Mouse (Mus musculus): ENCODE measurements at regions not wholly inside any gene's neighbourhood (a gene's known extent, or its start where the extent isn't known, plus 50 kb on each side); places are given as distances from the start of the nearest gene placed in this dataset.
A peak's percentile ranks its signal among the peaks of the same experiment; 100 is the strongest.

DNA sequence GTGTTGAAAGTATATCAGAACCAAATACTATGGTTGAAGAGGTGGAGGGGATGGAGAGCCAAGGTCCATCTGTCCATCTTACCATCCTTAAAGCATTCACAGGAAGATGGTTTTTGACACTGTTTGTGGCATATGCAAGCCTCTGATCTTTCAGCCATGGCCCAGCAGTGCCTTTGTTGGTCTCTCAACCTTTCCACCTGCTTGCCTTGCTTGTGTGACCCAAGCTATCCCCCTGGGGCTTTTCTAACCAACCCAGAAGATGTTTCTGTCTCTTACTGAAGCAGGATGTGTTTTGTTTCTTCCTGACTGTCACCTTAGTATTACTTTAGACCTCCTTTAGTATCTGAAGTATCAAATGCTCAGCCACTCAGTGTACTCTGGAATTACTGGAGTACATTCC is 107.8 kb upstream of the Prdm1 start:
- Histone ChIP-seq H3K27me3 (no peaks in the 10 kb centered on the region), H3K27ac (replicated peaks) (no peak overlapping the region), H3K4me3 (replicated peaks) (no peak overlapping the region), H3K36me3 (no peaks in the 10 kb centered on the region), H3K9me3 (replicated peaks) (no peaks in the 10 kb centered on the region), H3K9ac (no peak overlapping the region), H3K4me2 (replicated peaks) (no peak overlapping the region), H3K4me1 (no peaks in the 10 kb centered on the region)
- no peak for ATAC-seq (ENCODE audit: insufficient number of reproducible peaks, low FRiP score, low TSS enrichment, low read depth)

DNA sequence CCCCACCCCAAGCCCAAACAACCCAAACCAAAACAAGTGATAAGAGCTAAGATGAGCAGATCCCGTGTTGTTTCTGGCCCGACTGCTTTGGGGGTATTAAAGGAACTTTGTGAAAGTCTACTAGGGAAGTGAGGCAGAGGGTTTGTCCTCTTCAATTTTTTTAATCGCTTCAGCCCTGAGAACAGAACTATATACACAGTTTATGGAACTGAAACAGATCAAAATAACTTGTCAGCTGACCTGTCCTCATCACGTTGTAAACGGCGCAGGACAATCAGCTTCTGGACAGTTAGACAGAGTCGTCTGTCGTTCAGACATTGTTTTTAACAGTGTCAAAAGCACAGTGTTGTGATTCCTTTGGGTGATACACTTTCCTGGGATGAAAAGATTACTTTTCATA is 103.3 kb upstream of the Prdm1 start:
- Histone ChIP-seq H3K9ac (no peak overlapping the region), H3K27ac (replicated peaks) (no peak overlapping the region), H3K4me3 (replicated peaks) (no peak overlapping the region), H3K36me3 (no peaks in the 10 kb centered on the region), H3K9me3 (replicated peaks) (no peaks in the 10 kb centered on the region), H3K27me3 (no peaks in the 10 kb centered on the region), H3K4me1 (0 out of 2 replicates have a peak, but pooled peaks cover 3% of the 10 kb centered on the region), H3K4me2 (replicated peaks) (no peak overlapping the region)
- WGBS: 67% methylated on average over 8 of the region's 8 CpGs
- ATAC-seq (ENCODE audit: insufficient number of reproducible peaks, low FRiP score, low TSS enrichment, low read depth): no peak

GRCm38 (mm10) chr10:44630485-44630884 is 102.2 kb upstream of the Prdm1 start:
- H3K9me3 ChIP-seq (replicated peaks): no peaks in the 10 kb centered on the region
- H3K4me3 ChIP-seq (replicated peaks): no peak overlapping the region
- no peak overlapping the region for H3K9ac ChIP-seq
- H3K36me3 ChIP-seq: no peaks in the 10 kb centered on the region
- WGBS: 38% methylated on average over 13 of the region's 13 CpGs
- no peaks in the 10 kb centered on the region for H3K27me3 ChIP-seq
- no peak for ATAC-seq (ENCODE audit: insufficient number of reproducible peaks, low FRiP score, low TSS enrichment, low read depth)
- H3K27ac ChIP-seq (replicated peaks): 0 out of 2 replicates have a peak overlapping the region, but pooled peaks have one; percentile 28
- 0 out of 2 replicates have a peak, but pooled peaks cover 3% of the 10 kb centered on the region for H3K4me1 ChIP-seq
- 0 out of 2 replicates have a peak overlapping the region, but pooled peaks have one; percentile 2 for H3K4me2 ChIP-seq (replicated peaks)

- H3K27ac ChIP-seq (replicated peaks): no peak overlapping the region
- no peak overlapping the region for H3K9ac ChIP-seq
- no peak overlapping the region for H3K4me3 ChIP-seq (replicated peaks)
- H3K4me2 ChIP-seq (replicated peaks): no peak overlapping the region
- 90% methylated on average over 3 of the region's 3 CpGs for WGBS
- no peak for ATAC-seq (ENCODE audit: insufficient number of reproducible peaks, low FRiP score, low TSS enrichment, low read depth)
- no peaks in the 10 kb centered on the region for H3K27me3 ChIP-seq
- H3K36me3 ChIP-seq: no peaks in the 10 kb centered on the region
- 0 out of 2 replicates have a peak, but pooled peaks cover 3% of the 10 kb centered on the region for H3K4me1 ChIP-seq
- H3K9me3 ChIP-seq (replicated peaks): no peaks in the 10 kb centered on the region
Observed at GRCm38 (mm10) chr10:44628387-44628786, 100.1 kb upstream of the Prdm1 start.

DNA sequence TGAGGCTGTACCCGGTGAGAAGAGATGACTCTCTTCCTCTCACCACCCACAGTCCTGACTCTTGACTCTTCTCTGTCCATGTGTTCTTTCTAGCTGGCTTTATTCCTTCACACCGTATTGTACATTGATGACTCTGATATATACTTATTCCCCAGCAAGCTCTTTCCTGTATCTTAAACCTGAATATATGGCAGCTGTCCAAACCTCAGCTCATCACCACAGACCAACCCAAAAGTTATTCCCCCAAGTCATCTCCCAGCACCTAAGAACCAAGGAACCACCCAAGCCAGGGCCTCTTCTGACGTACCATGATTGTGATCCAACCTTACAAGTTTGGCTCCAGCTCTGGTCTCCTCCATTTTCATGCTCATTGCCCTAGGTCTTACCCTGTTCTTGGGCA is 99.1 kb upstream of the Prdm1 start:
- H3K9ac ChIP-seq: no peak overlapping the region
- H3K4me1 ChIP-seq: 0 out of 2 replicates have a peak, but pooled peaks cover 3% of the 10 kb centered on the region
- H3K4me2 ChIP-seq (replicated peaks): no peak overlapping the region
- H3K27me3 ChIP-seq: no peaks in the 10 kb centered on the region
- no peak overlapping the region for H3K27ac ChIP-seq (replicated peaks)
- no peak overlapping the region for H3K4me3 ChIP-seq (replicated peaks)
- no peaks in the 10 kb centered on the region for H3K9me3 ChIP-seq (replicated peaks)
- ATAC-seq (ENCODE audit: insufficient number of reproducible peaks, low FRiP score, low TSS enrichment, low read depth): no peak
- WGBS: 82% methylated on average over 3 of the region's 3 CpGs
- H3K36me3 ChIP-seq: no peaks in the 10 kb centered on the region

- Histone ChIP-seq H3K27me3 (no peaks in the 10 kb centered on the region), H3K4me1 (0 out of 2 replicates have a peak, but pooled peaks cover 1% of the 10 kb centered on the region), H3K4me2 (replicated peaks) (no peak overlapping the region), H3K9me3 (replicated peaks) (no peaks in the 10 kb centered on the region), H3K9ac (no peak overlapping the region), H3K27ac (replicated peaks) (no peak overlapping the region), H3K36me3 (no peaks in the 10 kb centered on the region), H3K4me3 (replicated peaks) (no peak overlapping the region)
- ATAC-seq (ENCODE audit: insufficient number of reproducible peaks, low FRiP score, low TSS enrichment, low read depth): no peak
- WGBS: 76% methylated on average over 4 of the region's 4 CpGs
Observed at GRCm38 (mm10) chr10:44625521-44625920, 97.2 kb upstream of the Prdm1 start.

DNA sequence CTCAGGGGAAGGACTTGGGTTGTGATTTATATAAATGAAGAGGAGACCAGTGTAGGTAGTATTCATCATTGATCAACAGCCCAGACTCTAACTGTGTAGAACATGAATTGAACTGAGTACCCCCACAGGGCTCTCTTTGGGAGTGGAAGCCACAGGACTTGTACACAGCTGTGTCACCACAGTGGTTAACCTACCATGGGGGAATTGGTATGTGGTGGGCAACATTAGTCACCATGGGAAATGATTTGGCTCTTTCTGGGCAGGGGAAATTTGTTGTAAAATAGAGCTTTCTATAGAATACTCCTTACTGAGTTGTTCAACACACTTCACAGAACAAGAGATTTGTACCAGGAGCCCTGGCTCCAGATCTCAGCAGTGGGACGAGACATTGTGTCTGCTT is 87.3 kb upstream of the Prdm1 start:
- H3K36me3 ChIP-seq: no peaks in the 10 kb centered on the region
- no peak overlapping the region for H3K4me3 ChIP-seq (replicated peaks)
- H3K27me3 ChIP-seq: no peaks in the 10 kb centered on the region
- ATAC-seq (ENCODE audit: insufficient number of reproducible peaks, low FRiP score, low TSS enrichment, low read depth): no peak
- no peak overlapping the region for H3K9ac ChIP-seq
- no peak overlapping the region for H3K27ac ChIP-seq (replicated peaks)
- 73% methylated on average over 1 of the region's 1 CpGs for WGBS
- H3K9me3 ChIP-seq (replicated peaks): no peaks in the 10 kb centered on the region
- H3K4me1 ChIP-seq: no peaks in the 10 kb centered on the region
- H3K4me2 ChIP-seq (replicated peaks): no peak overlapping the region

DNA sequence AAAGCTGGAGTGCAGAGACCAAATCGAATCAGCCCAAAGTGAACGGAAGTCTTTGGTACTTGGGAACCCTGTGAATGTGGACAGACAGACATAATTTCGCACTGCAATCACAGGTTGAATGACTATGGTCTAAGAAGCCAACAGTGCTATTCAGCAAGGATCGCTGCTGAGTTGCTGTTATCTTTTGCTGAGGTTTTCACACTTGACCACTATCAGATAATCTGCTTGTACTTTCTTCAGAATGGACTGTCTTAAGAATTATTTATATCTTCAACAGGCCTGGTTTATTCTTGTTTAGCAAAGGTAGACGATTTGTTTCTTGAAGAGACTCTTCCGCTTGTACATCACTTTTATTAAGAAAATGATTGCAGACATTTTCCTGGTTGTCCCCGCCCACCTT is 84.3 kb upstream of the Prdm1 start:
- Histone ChIP-seq H3K9ac (no peak overlapping the region), H3K4me2 (replicated peaks) (no peak overlapping the region), H3K4me1 (no peaks in the 10 kb centered on the region), H3K9me3 (replicated peaks) (no peaks in the 10 kb centered on the region), H3K36me3 (no peaks in the 10 kb centered on the region), H3K27ac (replicated peaks) (no peak overlapping the region), H3K4me3 (replicated peaks) (no peak overlapping the region), H3K27me3 (no peaks in the 10 kb centered on the region)
- 89% methylated on average over 7 of the region's 7 CpGs for WGBS
- ATAC-seq (ENCODE audit: insufficient number of reproducible peaks, low FRiP score, low TSS enrichment, low read depth): no peak

- no peaks in the 10 kb centered on the region for H3K4me1 ChIP-seq
- H3K4me2 ChIP-seq (replicated peaks): no peak overlapping the region
- no peaks in the 10 kb centered on the region for H3K9me3 ChIP-seq (replicated peaks)
- H3K9ac ChIP-seq: no peak overlapping the region
- no peak overlapping the region for H3K4me3 ChIP-seq (replicated peaks)
- no peak for ATAC-seq (ENCODE audit: insufficient number of reproducible peaks, low FRiP score, low TSS enrichment, low read depth)
- H3K27ac ChIP-seq (replicated peaks): no peak overlapping the region
- no peaks in the 10 kb centered on the region for H3K36me3 ChIP-seq
- H3K27me3 ChIP-seq: no peaks in the 10 kb centered on the region
- 77% methylated on average over 5 of the region's 5 CpGs for WGBS
Observed at GRCm38 (mm10) chr10:44611399-44611798, 83.1 kb upstream of the Prdm1 start.

GRCm38 (mm10) chr10:44609187-44609586 is 80.9 kb upstream of the Prdm1 start:
- H3K27ac ChIP-seq (replicated peaks): no peak overlapping the region
- H3K4me3 ChIP-seq (replicated peaks): no peak overlapping the region
- no peaks in the 10 kb centered on the region for H3K9me3 ChIP-seq (replicated peaks)
- ATAC-seq (ENCODE audit: insufficient number of reproducible peaks, low FRiP score, low TSS enrichment, low read depth): no peak
- H3K4me2 ChIP-seq (replicated peaks): no peak overlapping the region
- no peaks in the 10 kb centered on the region for H3K36me3 ChIP-seq
- H3K27me3 ChIP-seq: no peaks in the 10 kb centered on the region
- 65% methylated on average over 6 of the region's 6 CpGs for WGBS
- H3K9ac ChIP-seq: no peak overlapping the region
- no peaks in the 10 kb centered on the region for H3K4me1 ChIP-seq

- Histone ChIP-seq H3K36me3 (no peaks in the 10 kb centered on the region), H3K27ac (replicated peaks) (no peak overlapping the region), H3K4me1 (no peaks in the 10 kb centered on the region), H3K4me3 (replicated peaks) (no peak overlapping the region), H3K4me2 (replicated peaks) (no peak overlapping the region), H3K27me3 (no peaks in the 10 kb centered on the region), H3K9me3 (replicated peaks) (no peaks in the 10 kb centered on the region), H3K9ac (no peak overlapping the region)
- 61% methylated on average over 5 of the region's 5 CpGs for WGBS
- ATAC-seq (ENCODE audit: insufficient number of reproducible peaks, low FRiP score, low TSS enrichment, low read depth): no peak
Observed at GRCm38 (mm10) chr10:44607334-44607851, 79.1 kb upstream of the Prdm1 start.

GRCm38 (mm10) chr10:44604512-44604911 is 76.2 kb upstream of the Prdm1 start:
- no peak overlapping the region for H3K4me2 ChIP-seq (replicated peaks)
- peaks cover 6% of the 10 kb centered on the region; the same call in 1 of the 2 replicates for H3K4me1 ChIP-seq
- no peak overlapping the region for H3K9ac ChIP-seq
- no peaks in the 10 kb centered on the region for H3K27me3 ChIP-seq
- WGBS: 90% methylated on average over 11 of the region's 11 CpGs
- H3K9me3 ChIP-seq (replicated peaks): no peaks in the 10 kb centered on the region
- H3K27ac ChIP-seq (replicated peaks): no peak overlapping the region
- no peaks in the 10 kb centered on the region for H3K36me3 ChIP-seq
- ATAC-seq (ENCODE audit: insufficient number of reproducible peaks, low FRiP score, low TSS enrichment, low read depth): no peak
- no peak overlapping the region for H3K4me3 ChIP-seq (replicated peaks)

All from embryonic facial prominence, embryonic 15.5 days (tissue).